Mouse (Mus musculus) intestine, embryonic 15.5 days (tissue): Measurements from ENCODE around the gene Trim23. TPM values are rescaled to one million over a fixed set of nuclear protein-coding genes. Genes with fewer than 3 reads are reported as not detected.
A peak's percentile ranks its signal among the peaks of the same experiment; 100 is the strongest.

ENCODE experiments used
- ATAC-seq: fragments of 200-750 bp; cut with Nextera tagmentation; 2 replicates; pipeline ENCODE4 v1.8.0; 2017; ENCODE audit warnings: moderate TSS enrichment, moderate library complexity
- H3K27ac ChIP-seq: fragments of 300-500 bp; sonication (generic); 2 replicates; pipeline ENCODE4 v1.5.1; 2015; ENCODE audit warnings: mild to moderate bottlenecking, inconsistent platforms
- H3K27me3 ChIP-seq: fragments of 300-500 bp; sonication (generic); replicated peaks from 2 replicates; pipeline ENCODE4 v1.6.1; 2015; ENCODE audit warnings: inconsistent platforms
- H3K36me3 ChIP-seq: fragments of 300-500 bp; sonication (generic); 2 replicates; pipeline ENCODE4 v1.6.1; 2015; ENCODE audit warnings: inconsistent platforms
- H3K4me1 ChIP-seq: fragments of 300-500 bp; sonication (generic); replicated peaks from 2 replicates; pipeline ENCODE4 v1.6.1; 2015; ENCODE audit warnings: inconsistent platforms
- H3K4me2 ChIP-seq: fragments of 300-500 bp; sonication (generic); replicated peaks from 2 replicates; pipeline ENCODE4 v1.6.1; 2015; ENCODE audit warnings: mild to moderate bottlenecking, inconsistent platforms
- H3K4me3 ChIP-seq: fragments of 300-500 bp; sonication (generic); replicated peaks from 2 replicates; pipeline ENCODE4 v1.5.1; 2015; ENCODE audit warnings: inconsistent platforms
- H3K9ac ChIP-seq: fragments of 300-500 bp; sonication (generic); 2 replicates; pipeline ENCODE4 v1.6.1; 2015; ENCODE audit warnings: inconsistent platforms
- H3K9me3 ChIP-seq: fragments of 300-500 bp; sonication (generic); 2 replicates; pipeline ENCODE4 v1.6.1; 2016; ENCODE audit warnings: inconsistent platforms
- WGBS: fragments of 180-500 bp; shearing (Covaris S2); methylation state at CpG from one replicate; pipeline ENCODE4 v1.1.7; 2015; 5-methylcytosine and 5-hydroxymethylcytosine counted together
- polyA plus RNA-seq: library from polyadenylated mRNA; unstranded; fragments of >200 nt; fragmentation: Nextera tagmentation; extraction: Ambion mirVana; gene quantifications from 2 replicates; pipeline ENCODE4 v1.2.1, GENCODE M21; 2015

The Trim23 gene
- 10.9 and 13.2 TPM in 2 replicates for polyA plus RNA-seq

DNA sequence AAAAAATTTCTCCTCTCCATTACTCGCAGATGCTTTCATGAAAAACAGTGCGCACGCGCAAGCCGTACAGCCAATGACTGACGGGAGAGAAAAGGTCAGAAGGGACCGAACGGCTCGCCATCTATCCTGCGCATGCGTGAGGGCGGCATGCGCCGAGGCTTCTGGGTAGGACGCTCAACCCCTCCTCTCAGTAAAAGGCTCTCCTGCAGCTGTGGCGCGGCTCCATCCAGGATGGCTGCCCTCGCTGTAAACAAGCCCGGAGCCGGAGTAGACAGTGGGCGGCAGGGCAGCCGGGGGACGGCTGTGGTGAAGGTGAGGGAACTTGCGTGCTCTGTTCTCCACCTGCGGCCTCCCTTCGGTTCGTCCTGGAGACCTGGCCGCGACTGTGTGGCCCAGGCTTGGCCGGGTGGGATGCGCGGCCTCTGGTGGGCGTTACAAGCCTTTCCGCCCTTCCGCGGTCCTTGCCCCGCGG, at the start of gene Trim23:
Gene Trim23, plus strand, starts transcription at position 148 of the 472 bp plus-strand sequence.
- Histone ChIP-seq H3K4me2 (peak within 1 kb of the TSS; percentile 66), H3K4me3 (peak within 1 kb of the TSS; percentile 89), H3K27me3 (no peaks in the 10 kb centered on the region), H3K9me3 (no peaks in the 10 kb centered on the region), H3K4me1 (0 out of 2 replicates have a peak, but pooled peaks cover 3% of the 10 kb centered on the region), H3K27ac (peak within 1 kb of the TSS; percentile 82), H3K36me3 (no peaks in the 10 kb centered on the region), H3K9ac (peak within 1 kb of the TSS; percentile 83)
- ATAC-seq: peak; percentile 99
- under 1% methylated on average over 38 of the region's 38 CpGs for WGBS

DNA sequence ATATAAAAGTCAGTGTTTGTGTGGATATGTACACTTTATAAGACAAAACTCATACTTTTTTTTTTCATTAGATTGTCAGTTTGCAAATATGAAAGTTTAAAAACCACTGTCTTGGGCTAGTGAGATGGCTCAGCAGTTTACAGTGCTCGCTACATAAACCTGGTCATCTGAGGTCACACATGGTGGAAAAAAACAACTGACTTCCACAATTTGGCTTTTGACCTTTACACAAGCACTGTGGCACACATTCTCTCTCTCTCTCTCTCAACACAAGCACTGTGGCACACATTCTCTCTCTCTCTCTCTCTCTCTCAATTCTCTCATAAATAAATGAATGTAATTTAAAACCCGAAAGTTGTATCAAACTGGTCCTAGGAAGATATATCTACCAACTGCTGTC, 46.0 kb upstream of the Trim23 start:
- Histone ChIP-seq H3K4me1 (no peaks in the 10 kb centered on the region), H3K36me3 (no peaks in the 10 kb centered on the region), H3K4me2 (no peak overlapping the region), H3K27ac (no peak overlapping the region), H3K27me3 (no peaks in the 10 kb centered on the region), H3K9ac (no peak overlapping the region), H3K4me3 (no peak overlapping the region), H3K9me3 (no peaks in the 10 kb centered on the region)
- 87% methylated on average over 2 of the region's 2 CpGs for WGBS
- no peak for ATAC-seq

DNA sequence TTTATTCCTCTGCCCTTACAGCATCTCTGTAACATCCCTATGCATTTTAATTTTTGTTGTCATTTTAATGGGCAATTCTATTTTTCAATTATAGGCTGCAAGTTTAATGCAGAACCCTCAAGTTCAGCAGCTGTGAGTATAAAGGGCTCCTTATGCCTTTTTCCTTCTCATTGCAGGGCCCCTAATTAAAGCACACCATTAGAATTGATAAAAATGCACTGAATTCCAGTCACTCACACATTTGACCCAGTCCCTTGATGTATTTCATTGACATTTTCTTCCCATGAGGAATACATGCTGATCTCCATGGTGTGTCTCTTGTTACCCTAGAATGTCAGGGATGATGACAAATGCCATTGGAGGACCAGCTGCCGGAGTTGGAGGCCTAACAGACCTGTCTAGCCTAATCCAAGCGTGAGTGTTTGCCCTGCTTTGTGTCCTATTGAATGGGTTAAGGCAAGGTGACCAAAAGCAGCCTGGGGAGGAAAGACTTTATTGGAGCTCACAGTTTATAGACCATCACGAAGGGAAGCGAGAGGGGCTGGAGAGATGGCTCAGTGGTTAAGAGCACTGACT, 44.0 kb upstream of the Trim23 start:
- WGBS: 79% methylated on average over 4 of the region's 4 CpGs
- no peaks in the 10 kb centered on the region for H3K9me3 ChIP-seq
- H3K4me2 ChIP-seq: no peak overlapping the region
- no peak overlapping the region for H3K4me3 ChIP-seq
- no peak overlapping the region for H3K9ac ChIP-seq
- no peaks in the 10 kb centered on the region for H3K27me3 ChIP-seq
- no peak for ATAC-seq
- no peaks in the 10 kb centered on the region for H3K4me1 ChIP-seq
- no peak overlapping the region for H3K27ac ChIP-seq
- no peaks in the 10 kb centered on the region for H3K36me3 ChIP-seq

DNA sequence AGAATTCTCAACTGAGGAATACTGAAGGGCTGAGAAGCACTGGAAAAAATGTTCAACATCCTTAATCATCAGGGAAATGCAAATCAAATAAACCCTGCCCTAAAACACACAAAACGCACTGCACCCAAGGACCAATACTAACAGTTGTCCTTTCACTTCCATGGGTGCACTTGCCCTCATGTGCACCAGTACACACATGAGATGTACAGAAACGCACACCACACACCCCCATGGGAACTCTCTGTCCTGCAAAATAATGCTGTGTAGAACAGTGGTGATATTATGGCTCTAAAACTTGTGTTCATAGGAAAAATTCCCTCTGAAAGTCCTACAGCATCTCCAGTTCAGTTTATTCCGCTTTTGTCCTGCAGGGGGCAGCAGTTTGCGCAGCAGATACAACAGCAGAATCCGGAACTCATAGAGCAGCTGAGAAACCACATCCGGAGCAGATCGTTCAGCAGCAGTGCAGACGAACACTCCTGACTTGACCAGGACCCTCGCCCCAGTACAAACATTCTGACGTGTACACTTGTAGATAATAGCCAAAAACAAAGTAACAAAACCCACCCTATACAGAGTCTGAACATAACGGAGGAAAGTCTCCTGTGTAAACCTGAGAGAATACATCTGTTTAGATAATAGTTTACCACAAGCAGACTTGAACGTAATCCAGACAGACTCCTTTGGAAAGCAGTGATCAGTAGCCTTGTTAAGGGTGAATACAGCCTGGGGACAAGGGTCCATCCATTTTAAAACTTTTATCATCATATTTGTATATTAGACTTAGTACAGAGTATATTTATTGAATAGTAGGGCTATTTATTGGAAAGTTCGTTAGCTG, 39.0 kb upstream of the Trim23 start:
- no peaks in the 10 kb centered on the region for H3K27me3 ChIP-seq
- 0 out of 2 replicates have a peak, but pooled peaks cover 1% of the 10 kb centered on the region for H3K36me3 ChIP-seq
- H3K4me2 ChIP-seq: no peak overlapping the region
- no peaks in the 10 kb centered on the region for H3K4me1 ChIP-seq
- WGBS: 34% methylated on average over 13 of the region's 13 CpGs
- H3K27ac ChIP-seq: no peak overlapping the region
- no peak overlapping the region for H3K4me3 ChIP-seq
- peak; percentile 66; the same call in 1 of the 2 replicates for ATAC-seq
- no peak overlapping the region for H3K9ac ChIP-seq
- no peaks in the 10 kb centered on the region for H3K9me3 ChIP-seq

DNA sequence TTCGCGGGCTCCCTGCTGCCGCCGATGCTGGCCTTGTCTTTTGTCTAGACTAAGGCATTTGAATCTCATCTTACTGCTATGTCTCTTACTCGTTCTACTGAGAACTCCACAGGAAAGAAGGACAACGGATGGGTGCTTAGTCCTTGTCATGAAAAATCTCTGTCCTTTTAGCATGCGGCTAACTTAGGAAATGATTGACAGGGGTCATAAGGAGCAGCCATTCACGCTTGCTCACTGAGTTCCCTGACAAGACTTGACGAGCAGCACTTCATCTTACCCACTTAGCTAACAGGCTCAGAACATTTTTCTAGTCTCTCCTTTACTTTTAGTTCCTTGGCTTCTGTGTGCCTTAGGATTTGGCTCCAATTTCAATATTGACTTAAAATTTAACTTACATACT, 33.7 kb upstream of the Trim23 start:
- Histone ChIP-seq H3K4me3 (no peak overlapping the region), H3K9me3 (no peaks in the 10 kb centered on the region), H3K4me1 (no peaks in the 10 kb centered on the region), H3K4me2 (no peak overlapping the region), H3K27ac (no peak overlapping the region), H3K36me3 (peaks cover 22% of the 10 kb centered on the region), H3K9ac (no peak overlapping the region), H3K27me3 (no peaks in the 10 kb centered on the region)
- no peak for ATAC-seq
- WGBS: 78% methylated on average over 9 of the region's 9 CpGs

DNA sequence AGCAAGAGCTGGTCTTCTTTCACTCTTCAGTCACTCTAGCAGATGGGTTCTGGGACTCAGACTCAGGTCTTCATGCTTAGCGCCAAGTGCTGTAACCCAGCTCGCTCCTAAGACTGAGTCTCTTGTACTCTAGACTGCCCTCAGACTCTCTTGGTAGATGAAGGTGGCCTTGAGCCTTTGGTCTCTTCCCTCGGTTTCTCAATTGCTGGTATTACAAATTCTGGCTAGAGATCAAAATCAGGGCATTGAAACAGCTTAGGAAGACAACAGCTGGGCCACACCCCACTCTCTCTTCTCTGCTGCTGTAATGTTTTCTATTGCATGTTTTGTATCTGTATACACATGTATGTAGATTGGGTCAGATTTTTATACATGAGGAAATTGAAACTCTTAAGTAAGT, 33.0 kb upstream of the Trim23 start:
- Histone ChIP-seq H3K4me2 (no peak overlapping the region), H3K9ac (no peak overlapping the region), H3K27ac (no peak overlapping the region), H3K9me3 (no peaks in the 10 kb centered on the region), H3K4me1 (no peaks in the 10 kb centered on the region), H3K27me3 (no peaks in the 10 kb centered on the region), H3K36me3 (peaks cover 22% of the 10 kb centered on the region), H3K4me3 (no peak overlapping the region)
- 97% methylated on average over 3 of the region's 3 CpGs for WGBS
- ATAC-seq: no peak

DNA sequence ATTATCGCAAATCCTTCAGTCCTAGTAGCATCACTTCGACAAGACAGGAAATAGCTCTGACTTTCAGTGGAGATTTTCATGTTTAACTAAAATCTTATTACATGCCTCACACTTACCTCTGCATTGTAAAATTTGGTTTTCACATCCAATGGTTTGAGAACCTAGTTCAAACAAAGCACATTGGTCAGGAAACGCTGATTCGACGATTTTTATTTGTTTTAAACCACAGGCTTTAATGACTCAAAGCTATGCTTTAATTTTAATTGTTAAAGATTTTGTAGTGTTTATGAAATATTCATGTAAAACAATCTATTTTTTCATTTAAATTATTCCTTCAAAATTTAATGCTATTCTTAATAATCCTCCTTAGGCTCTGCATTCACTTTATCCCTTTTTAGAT, 24.4 kb upstream of the Trim23 start:
- H3K4me2 ChIP-seq: no peak overlapping the region
- peaks cover 7% of the 10 kb centered on the region for H3K36me3 ChIP-seq
- 92% methylated on average over 5 of the region's 5 CpGs for WGBS

DNA sequence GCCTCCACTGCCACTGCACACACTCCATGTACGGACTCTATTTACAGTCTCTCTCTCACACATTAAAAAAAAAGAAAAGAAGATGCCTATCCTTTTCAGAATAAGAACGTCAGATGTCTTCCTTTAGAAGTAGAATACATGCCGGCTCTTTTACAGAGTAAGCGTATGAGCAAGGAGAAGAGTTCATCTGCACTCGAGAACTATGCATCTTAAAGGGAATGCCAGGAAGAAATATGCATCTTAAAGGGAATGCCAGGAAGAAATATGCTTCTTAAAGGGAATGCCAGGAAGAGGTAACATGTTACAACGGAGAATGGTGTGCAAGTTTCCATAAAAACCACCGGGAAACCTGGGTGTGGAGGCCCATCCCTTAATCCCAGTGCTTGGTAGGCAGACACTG, 23.5 kb upstream of the Trim23 start:
- Histone ChIP-seq H3K27ac (no peak overlapping the region), H3K9ac (no peak overlapping the region), H3K27me3 (no peaks in the 10 kb centered on the region), H3K36me3 (peaks cover 7% of the 10 kb centered on the region), H3K4me2 (no peak overlapping the region), H3K4me3 (no peak overlapping the region), H3K4me1 (no peaks in the 10 kb centered on the region), H3K9me3 (no peaks in the 10 kb centered on the region)
- ATAC-seq: no peak
- WGBS: 85% methylated on average over 7 of the region's 7 CpGs

More for the DNA sequence above, 24.4 kb upstream of the Trim23 start:
- no peaks in the 10 kb centered on the region for H3K4me1 ChIP-seq
- ATAC-seq: no peak
- no peaks in the 10 kb centered on the region for H3K9me3 ChIP-seq
- H3K27me3 ChIP-seq: no peaks in the 10 kb centered on the region
- no peak overlapping the region for H3K4me3 ChIP-seq
- H3K27ac ChIP-seq: no peak overlapping the region
- H3K9ac ChIP-seq: no peak overlapping the region

DNA sequence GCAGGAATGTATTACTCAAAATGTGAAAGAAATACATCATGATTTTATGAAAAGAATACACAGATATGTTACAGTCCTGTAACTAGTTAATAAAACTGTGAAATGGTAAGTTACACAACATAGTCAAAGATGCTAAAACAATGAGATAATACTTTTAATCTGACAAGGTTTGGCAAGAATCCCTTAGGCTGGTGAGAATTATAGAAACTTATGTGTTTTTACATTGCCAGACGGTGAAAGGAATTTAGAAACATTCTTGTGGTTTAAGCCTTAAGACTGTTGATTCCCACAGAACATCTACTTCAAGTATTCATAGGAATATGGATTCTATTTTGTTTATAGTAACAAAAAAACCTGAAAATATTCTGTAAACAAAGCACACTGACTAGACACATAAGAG, 22.9 kb upstream of the Trim23 start:
- Histone ChIP-seq H3K36me3 (peaks cover 10% of the 10 kb centered on the region), H3K27ac (no peak overlapping the region), H3K4me3 (no peak overlapping the region), H3K9me3 (no peaks in the 10 kb centered on the region), H3K4me2 (no peak overlapping the region), H3K27me3 (no peaks in the 10 kb centered on the region), H3K4me1 (no peaks in the 10 kb centered on the region), H3K9ac (no peak overlapping the region)
- ATAC-seq: no peak
- 62% methylated on average over 1 of the region's 1 CpGs for WGBS

DNA sequence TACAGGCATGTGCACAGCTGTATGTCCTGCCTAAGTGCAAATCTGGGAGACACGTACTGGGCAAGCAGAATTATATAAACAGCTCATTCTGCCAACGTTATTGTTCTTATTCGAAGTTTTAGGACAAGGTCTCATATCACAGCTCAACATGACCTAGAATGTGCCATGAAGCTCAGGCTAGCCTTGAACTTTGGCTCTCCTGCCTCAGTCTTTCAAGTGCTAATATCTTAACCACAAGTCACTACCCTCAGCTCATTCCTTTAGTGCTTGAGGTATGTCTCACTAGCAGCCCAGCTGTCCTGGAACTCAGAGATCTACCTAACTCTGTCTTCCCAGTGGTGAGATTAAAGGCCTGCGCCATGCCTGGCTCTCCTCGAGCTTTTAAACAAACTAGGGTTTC, 6.9 kb upstream of the Trim23 start:
- Histone ChIP-seq H3K4me3 (no peak overlapping the region), H3K9me3 (no peaks in the 10 kb centered on the region), H3K36me3 (0 out of 2 replicates have a peak, but pooled peaks cover 2% of the 10 kb centered on the region), H3K9ac (no peak overlapping the region), H3K27me3 (no peaks in the 10 kb centered on the region), H3K4me1 (0 out of 2 replicates have a peak, but pooled peaks cover 7% of the 10 kb centered on the region), H3K4me2 (no peak overlapping the region), H3K27ac (no peak overlapping the region)
- no peak for ATAC-seq
- WGBS: 78% methylated on average over 5 of the region's 5 CpGs

DNA sequence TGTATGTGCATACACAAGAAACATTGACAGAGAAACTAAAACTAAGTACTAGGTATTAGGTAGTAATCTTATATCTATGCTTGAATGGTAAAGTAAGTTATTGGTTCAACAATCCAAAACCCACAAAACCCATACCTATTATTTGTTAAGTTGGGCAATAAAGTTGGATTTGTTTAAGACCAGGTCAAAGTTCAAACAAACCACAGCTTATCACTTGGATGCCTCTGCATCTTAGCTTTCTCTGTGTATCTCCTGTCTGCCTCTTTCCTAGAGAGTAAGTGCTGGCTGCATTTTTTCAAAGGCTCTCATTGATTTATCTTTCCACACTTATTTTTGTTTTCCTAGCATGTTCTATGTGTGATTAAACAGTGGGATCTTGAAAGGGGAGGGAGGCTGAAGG, 6.1 kb upstream of the Trim23 start:
- ATAC-seq: no peak
- no peak overlapping the region for H3K4me2 ChIP-seq
- no peak overlapping the region for H3K27ac ChIP-seq
- H3K9ac ChIP-seq: no peak overlapping the region
- 0 out of 2 replicates have a peak, but pooled peaks cover 2% of the 10 kb centered on the region for H3K36me3 ChIP-seq
- H3K4me3 ChIP-seq: no peak overlapping the region
- H3K4me1 ChIP-seq: 0 out of 2 replicates have a peak, but pooled peaks cover 7% of the 10 kb centered on the region
- no peaks in the 10 kb centered on the region for H3K27me3 ChIP-seq
- H3K9me3 ChIP-seq: no peaks in the 10 kb centered on the region

DNA sequence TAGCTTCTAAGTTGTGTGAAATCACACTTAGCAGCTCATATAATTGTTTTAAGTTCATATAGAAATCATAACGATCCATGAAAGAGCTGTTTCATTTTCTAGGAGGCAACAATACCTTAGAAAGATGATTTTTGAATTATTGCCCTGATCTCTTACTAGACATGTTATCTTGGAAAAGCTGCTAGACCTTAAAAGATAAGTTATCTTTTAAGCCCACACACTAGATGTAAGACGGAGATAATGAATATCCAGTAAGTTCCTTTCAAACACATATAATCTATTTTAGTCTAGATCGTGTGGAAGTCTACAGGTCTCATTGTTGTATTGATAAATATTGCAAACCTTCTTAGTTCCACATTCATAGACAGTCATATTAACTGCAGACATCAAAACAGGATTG, 1.7 kb upstream of the Trim23 start:
- no peaks in the 10 kb centered on the region for H3K27me3 ChIP-seq
- H3K36me3 ChIP-seq: no peaks in the 10 kb centered on the region
- no peaks in the 10 kb centered on the region for H3K9me3 ChIP-seq
- peak overlapping the region; percentile 30; the same call in 1 of the 2 replicates for H3K9ac ChIP-seq
- no peak for ATAC-seq
- H3K4me3 ChIP-seq: peak overlapping the region; percentile 24; the same call in 1 of the 2 replicates
- H3K27ac ChIP-seq: no peak overlapping the region
- H3K4me2 ChIP-seq: peak overlapping the region; percentile 61
- H3K4me1 ChIP-seq: 0 out of 2 replicates have a peak, but pooled peaks cover 10% of the 10 kb centered on the region
- 54% methylated on average over 3 of the region's 3 CpGs for WGBS
